23 mouse cellular contexts compared by ENCODE assay signal in the genomic region with DNA sequence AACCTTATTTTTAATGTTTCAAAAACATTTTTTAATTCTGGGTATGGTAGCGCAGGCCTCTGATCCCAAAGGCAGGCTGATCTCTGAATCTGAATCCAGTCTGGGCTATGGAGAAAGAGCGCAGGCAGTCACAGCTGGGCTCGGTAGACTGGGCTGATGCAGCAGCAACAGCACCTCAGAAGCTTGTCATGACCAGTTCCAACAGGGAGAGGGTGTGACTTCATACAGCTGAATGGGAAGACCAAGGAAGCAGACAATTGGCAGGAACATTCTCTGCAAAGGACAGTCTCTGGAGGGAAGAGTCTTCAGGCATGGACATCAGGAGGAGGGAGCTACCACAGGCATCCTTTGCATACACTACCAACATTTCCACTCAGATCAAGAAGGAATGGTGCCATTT. TPM values are rescaled to one million over a fixed set of nuclear protein-coding genes. Genes with fewer than 3 reads are reported as not detected.
DNase-seq lines count a peak whose midpoint lies in the region; ATAC-seq and TF ChIP-seq lines count a peak whose summit lies in the region.
"Had no signal": no experiment of that assay in that cellular context is flagged by ENCODE, and none has a peak within 500 bp of the region (broad histone marks: within the 10 kb centered on the region; RNA-seq: fewer than 3 reads in every experiment).

No protein-coding gene starts in this region.

- no peak for ATAC-seq in midbrain, postnatal 0 days (ENCODE audit: low FRiP score)
- ATAC-seq in hindbrain, embryonic 16.5 days: no peak
- no peak for ATAC-seq in hindbrain, postnatal 0 days
- ATAC-seq: activated CD4-positive, CD25-positive, alpha-beta regulatory T cell, adult 4 months; CD4-positive, CD25-positive, alpha-beta regulatory T cell, adult 4 months; forebrain, embryonic 13.5 days; forebrain, embryonic 16.5 days had no signal

- no peaks in the 10 kb centered on the region for H3K27me3 ChIP-seq in midbrain, postnatal 0 days (ENCODE audit: insufficient read depth, low read length)
- no peaks in the 10 kb centered on the region for H3K27me3 ChIP-seq in hindbrain, embryonic 16.5 days (replicated peaks; ENCODE audit: control insufficient read depth, insufficient read depth, low read length)
- H3K27me3 ChIP-seq in hindbrain, postnatal 0 days (ENCODE audit: insufficient read depth, low read length): no peaks in the 10 kb centered on the region
- H3K27me3 ChIP-seq: forebrain, embryonic 13.5 days; heart, embryonic 12.5 days; heart, embryonic 15.5 days; hindbrain, embryonic 13.5 days had no signal

- H3K4me1 ChIP-seq in midbrain, postnatal 0 days (ENCODE audit: insufficient read depth, low read length): no peaks in the 10 kb centered on the region
- no peaks in the 10 kb centered on the region for H3K4me1 ChIP-seq in hindbrain, embryonic 16.5 days (ENCODE audit: control insufficient read depth, insufficient read depth, low read depth, low read length)
- no peaks in the 10 kb centered on the region for H3K4me1 ChIP-seq in hindbrain, postnatal 0 days (ENCODE audit: insufficient read depth, low read length)
- H3K4me1 ChIP-seq: forebrain, embryonic 10.5 days; forebrain, embryonic 13.5 days; heart, embryonic 12.5 days; heart, embryonic 15.5 days; hindbrain, embryonic 10.5 days; hindbrain, embryonic 13.5 days had no signal

- H3K27ac ChIP-seq in midbrain, postnatal 0 days (ENCODE audit: low read depth, low read length): no peak overlapping the region
- H3K27ac ChIP-seq in hindbrain, embryonic 16.5 days (ENCODE audit: low read depth, low read length): no peak overlapping the region
- H3K27ac ChIP-seq in hindbrain, postnatal 0 days: no peak overlapping the region
- H3K27ac ChIP-seq: forebrain, embryonic 10.5 days; forebrain, embryonic 13.5 days; heart, embryonic 15.5 days; hindbrain, embryonic 10.5 days; hindbrain, embryonic 13.5 days had no signal

- 92% methylated on average over 3 of the region's 3 CpGs for WGBS in midbrain, postnatal 0 days
- WGBS in hindbrain, embryonic 16.5 days: 96% methylated on average over 3 of the region's 3 CpGs
- WGBS in hindbrain, postnatal 0 days: 95% methylated on average over 3 of the region's 3 CpGs

- H3K9ac ChIP-seq in midbrain, postnatal 0 days (replicated peaks; ENCODE audit: low read length, poor library complexity, severe bottlenecking): no peak overlapping the region
- H3K9ac ChIP-seq in hindbrain, embryonic 16.5 days (ENCODE audit: low read depth, low read length): no peak overlapping the region
- H3K9ac ChIP-seq in hindbrain, postnatal 0 days (replicated peaks; ENCODE audit: low read length): no peak overlapping the region
- H3K9ac ChIP-seq: forebrain, embryonic 13.5 days; heart, embryonic 12.5 days; heart, embryonic 15.5 days; hindbrain, embryonic 13.5 days had no signal

- H3K36me3 ChIP-seq in midbrain, postnatal 0 days (ENCODE audit: insufficient read depth, low read length): peaks cover 10% of the 10 kb centered on the region
- H3K36me3 ChIP-seq in hindbrain, embryonic 16.5 days (ENCODE audit: control insufficient read depth, insufficient read depth, low read length): peaks cover 6% of the 10 kb centered on the region
- peaks cover 11% of the 10 kb centered on the region; the same call in 1 of the 2 replicates for H3K36me3 ChIP-seq in hindbrain, postnatal 0 days (ENCODE audit: insufficient read depth, low read length)

- H3K9me3 ChIP-seq in midbrain, postnatal 0 days (ENCODE audit: low read length): no peaks in the 10 kb centered on the region
- no peaks in the 10 kb centered on the region for H3K9me3 ChIP-seq in hindbrain, embryonic 16.5 days (ENCODE audit: control insufficient read depth, low read length)
- H3K9me3 ChIP-seq in hindbrain, postnatal 0 days (ENCODE audit: low read length): no peaks in the 10 kb centered on the region
- H3K9me3 ChIP-seq: forebrain, embryonic 10.5 days; forebrain, embryonic 13.5 days; heart, embryonic 15.5 days; hindbrain, embryonic 13.5 days had no signal

- H3K4me2 ChIP-seq in midbrain, postnatal 0 days (ENCODE audit: low read depth, low read length, poor library complexity, severe bottlenecking): no peak overlapping the region
- H3K4me2 ChIP-seq in hindbrain, embryonic 16.5 days (ENCODE audit: low read length): no peak overlapping the region
- no peak overlapping the region for H3K4me2 ChIP-seq in hindbrain, postnatal 0 days (ENCODE audit: low read depth, low read length)
- H3K4me2 ChIP-seq: forebrain, embryonic 13.5 days; heart, embryonic 12.5 days; heart, embryonic 15.5 days; hindbrain, embryonic 13.5 days had no signal

- peak; percentile 81 for DNase-seq in ES-CJ7 (ENCODE audit: low read depth, low spot score)
- DNase-seq in R1 (ENCODE audit: low read depth, low spot score): peak; percentile 41
- DNase-seq in brain, adult 2 months (ENCODE audit: low read depth, low spot score): peak; percentile 18
- no peak for DNase-seq in midbrain, postnatal 0 days (ENCODE audit: low spot score)
- DNase-seq in hindbrain, postnatal 0 days (ENCODE audit: low spot score): no peak
- DNase-seq: adrenal gland, adult 8-10 months; adrenal gland, postnatal 25 days; cerebellum, adult 18-20 months; cerebellum, adult 9-10 months; cerebellum, postnatal 14 days; gastrocnemius, postnatal 25 days; heart, adult 18-20 months; heart, postnatal 36 days had no signal

- TF ChIP-seq CTCF in midbrain, postnatal 0 days (IDR thresholded peaks at IDR 0.05): no peak
- no peak for TF ChIP-seq CTCF in hindbrain, postnatal 0 days (IDR thresholded peaks at IDR 0.05; ENCODE audit: low read depth)

- H3K4me3 ChIP-seq in midbrain, postnatal 0 days (ENCODE audit: low read depth, low read length): no peak overlapping the region
- no peak overlapping the region for H3K4me3 ChIP-seq in hindbrain, embryonic 16.5 days (ENCODE audit: low read length)
- no peak overlapping the region for H3K4me3 ChIP-seq in hindbrain, postnatal 0 days (ENCODE audit: low read length)
- H3K4me3 ChIP-seq: forebrain, embryonic 10.5 days; forebrain, embryonic 13.5 days; heart, embryonic 12.5 days; heart, embryonic 15.5 days; hindbrain, embryonic 10.5 days; hindbrain, embryonic 13.5 days had no signal

RNA-seq across cellular contexts. Expression of a gene that starts 15.6 kb away (rescaled TPM):
- 9.1 and 40.7 TPM in 2 replicates for total RNA-seq in midbrain, postnatal 0 days (2014; rRNA removed)
- 1.2 and 2.4 TPM in 2 replicates for polyA plus RNA-seq in midbrain, postnatal 0 days (2015; fragmentation: Nextera tagmentation; extraction: Ambion mirVana)
- 2.7 and 3.1 TPM in 2 replicates for polyA plus RNA-seq in hindbrain, embryonic 16.5 days (2015; fragmentation: Nextera tagmentation; extraction: Ambion mirVana)
- total RNA-seq in hindbrain, postnatal 0 days (2014; rRNA removed): 0.36 and 2.1 TPM in 2 replicates
- 3.1 and 3.8 TPM in 2 replicates for polyA plus RNA-seq in hindbrain, postnatal 0 days (2015; fragmentation: Nextera tagmentation; extraction: Ambion mirVana)

RNA-seq across cellular contexts. Expression of a gene that starts 31.0 kb away (rescaled TPM):
- 40.2 and 58.7 TPM in 2 replicates for total RNA-seq in midbrain, postnatal 0 days (2014; rRNA removed)
- 30.2 and 33.4 TPM in 2 replicates for polyA plus RNA-seq in midbrain, postnatal 0 days (2015; fragmentation: Nextera tagmentation; extraction: Ambion mirVana)
- 34.6 and 38.0 TPM in 2 replicates for polyA plus RNA-seq in hindbrain, embryonic 16.5 days (2015; fragmentation: Nextera tagmentation; extraction: Ambion mirVana)
- total RNA-seq in hindbrain, postnatal 0 days (2014; rRNA removed): 35.3 and 42.2 TPM in 2 replicates
- 33.9 and 35.4 TPM in 2 replicates for polyA plus RNA-seq in hindbrain, postnatal 0 days (2015; fragmentation: Nextera tagmentation; extraction: Ambion mirVana)

Comparison
In these comparisons a context has a peak if more than half of its experiments do, and no peak if none do; other contexts are left out.
1. DNase-seq: peak in ES-CJ7 (single experiment), R1 (single experiment) and brain, adult 2 months (single experiment); none in midbrain, postnatal 0 days (single experiment) and hindbrain, postnatal 0 days (single experiment).